Mouse (Mus musculus) CD4-positive helper T cell, adult 2 months (primary cell): ENCODE measurements around the gene Gabpb1.
"Not testable (repeated sequence)": the region's sequence is repeated elsewhere in the genome, so short reads cannot be mapped to it uniquely, and the experiment has no call there.

Experiments used
- DNase-seq: peaks from one replicate; pipeline ENCODE4 v3.0.0-alpha.2; 2012; ENCODE audit warnings: low read depth, missing footprints, low spot score

Gabpb1 gene

GRCm38 (mm10) chr2:126644768-126645167, 31.4 kb downstream of the Gabpb1 start:
- DNase-seq = no peak

DNA sequence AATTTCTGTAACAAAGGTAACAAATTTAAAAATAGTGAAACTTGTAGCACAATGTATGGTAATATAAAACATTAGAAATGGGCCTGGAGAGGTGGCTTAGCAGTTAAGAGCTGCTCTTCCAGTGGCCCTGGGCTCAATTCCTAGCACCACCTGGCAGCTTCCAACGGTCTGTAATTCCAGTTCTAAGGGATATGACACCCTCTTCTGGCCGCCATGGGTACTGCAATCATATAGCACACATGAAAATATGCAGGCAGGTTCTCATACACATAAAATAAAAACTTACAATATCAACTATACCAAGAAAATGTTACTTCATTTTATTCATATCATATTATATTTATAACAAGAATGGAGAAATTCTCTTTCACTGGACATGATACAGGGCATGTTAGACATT, 35.8 kb downstream of the Gabpb1 start:
- no peak for DNase-seq

DNA sequence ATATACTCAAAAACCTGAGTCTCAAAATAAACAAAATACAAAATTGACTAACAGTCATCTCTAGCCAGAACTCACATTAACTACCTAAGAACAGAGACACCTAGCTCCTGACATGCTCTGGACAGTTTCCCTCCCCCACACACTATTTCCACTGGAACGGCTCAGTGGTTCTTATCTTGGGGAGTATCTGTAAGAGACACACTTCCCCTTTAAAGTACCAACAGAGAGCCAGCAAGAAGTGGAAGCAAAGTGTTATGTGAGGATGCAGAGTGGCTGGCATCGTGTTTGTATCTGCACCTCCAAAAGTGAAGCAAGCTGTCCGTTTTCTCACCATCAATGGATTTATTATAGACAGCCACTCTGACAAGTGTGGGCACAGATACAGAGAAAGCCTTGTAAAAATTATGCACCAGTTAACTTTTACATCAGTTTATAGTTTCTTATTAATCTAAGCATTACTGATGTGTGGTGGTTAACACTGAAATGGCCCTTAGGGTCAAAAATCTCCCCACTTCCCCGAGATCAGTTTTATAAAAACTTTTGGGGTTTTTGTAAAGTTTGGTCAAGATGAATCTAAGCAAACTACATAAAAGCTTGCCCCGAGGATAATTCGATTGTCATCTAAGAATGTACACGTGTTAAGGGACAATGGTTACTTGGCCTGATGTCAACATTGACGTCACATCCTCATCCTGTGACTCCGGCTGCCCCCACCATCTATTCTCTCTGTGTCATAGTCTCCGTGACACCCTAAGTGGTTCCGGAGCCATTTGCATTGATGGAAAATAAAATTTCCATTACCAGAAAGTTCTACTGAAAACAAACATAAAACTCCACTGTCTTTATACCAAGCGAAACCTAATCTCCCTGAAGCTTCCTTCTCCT, 40.0 kb downstream of the Gabpb1 start:
- peak; percentile 91 for DNase-seq

DNA sequence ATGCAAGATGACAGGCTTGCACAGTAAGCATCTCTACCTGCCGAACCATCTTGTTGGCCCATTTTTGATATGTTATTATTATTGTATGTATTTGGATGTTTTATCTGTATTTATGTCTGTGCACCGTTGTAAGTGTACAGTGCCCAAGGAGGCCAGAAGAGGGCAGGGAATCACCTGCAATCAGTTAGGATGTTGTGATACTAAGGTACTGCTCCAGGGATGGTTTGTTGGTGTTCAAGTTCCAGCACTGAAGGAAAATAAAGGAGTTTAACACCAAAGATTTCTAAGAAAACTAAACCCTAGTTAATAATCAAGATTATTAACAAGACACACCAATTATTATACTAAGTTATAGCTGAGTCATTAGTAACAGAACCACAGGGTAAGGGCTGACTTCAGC, 43.0 kb downstream of the Gabpb1 start:
- no peak for DNase-seq

DNA sequence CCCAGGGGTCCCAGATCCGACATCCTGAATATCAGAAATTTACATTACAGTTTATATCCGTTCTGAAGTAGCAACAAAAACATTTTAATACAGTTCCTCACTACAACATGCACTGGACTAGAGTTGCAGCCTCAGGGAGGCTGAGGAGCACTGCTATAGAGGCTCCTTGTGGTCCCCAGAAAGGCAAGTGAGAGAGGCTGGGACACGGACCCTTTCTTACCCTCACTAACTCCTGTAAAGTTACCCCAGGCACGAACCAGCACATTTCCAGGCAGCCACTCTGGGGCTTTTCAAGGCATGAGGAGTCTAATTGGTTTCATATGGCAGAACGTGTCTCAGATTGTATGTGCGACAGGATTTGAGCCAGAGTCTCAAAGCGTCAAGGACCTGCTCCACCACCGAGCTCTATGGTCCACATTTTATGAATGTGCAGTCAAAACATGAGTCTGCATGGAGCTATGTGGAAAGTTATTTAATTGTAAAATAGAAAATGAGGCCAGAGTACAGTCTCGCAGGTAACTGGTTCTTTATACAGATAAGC, 47.6 kb downstream of the Gabpb1 start:
- no peak for DNase-seq

GRCm38 (mm10) chr2:126623138-126623537, 53.0 kb downstream of the Gabpb1 start:
- no peak for DNase-seq

DNA sequence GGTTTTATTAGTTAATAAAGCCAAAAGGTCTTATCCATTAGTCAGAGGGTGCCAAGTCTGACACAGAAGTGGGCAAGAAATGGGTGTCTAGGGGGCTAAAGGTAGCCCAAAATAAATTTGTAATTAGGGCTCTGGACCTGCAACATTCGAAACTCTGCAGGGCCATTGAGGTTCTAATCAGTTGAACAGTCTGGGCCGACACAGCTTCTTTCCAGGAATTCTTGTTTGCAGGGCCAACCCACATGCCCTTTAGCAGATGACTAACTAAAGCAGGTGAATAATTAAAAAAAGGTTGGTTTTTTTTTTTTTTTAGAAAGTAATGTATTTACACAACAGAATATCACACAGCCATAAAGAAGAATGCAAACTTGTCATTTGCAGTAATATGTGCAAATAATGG, 53.7 kb downstream of the Gabpb1 start:
- DNase-seq = no peak

GRCm38 (mm10) chr2:126619249-126619704, 56.9 kb downstream of the Gabpb1 start, which contains the start of gene Hdc:
Gene Hdc, minus strand, starts transcription at chr2:126619299.
- no peak for DNase-seq

- DNase-seq = no peak
Measured at GRCm38 (mm10) chr2:126618470-126619179, 57.5 kb downstream of the Gabpb1 start.

DNA sequence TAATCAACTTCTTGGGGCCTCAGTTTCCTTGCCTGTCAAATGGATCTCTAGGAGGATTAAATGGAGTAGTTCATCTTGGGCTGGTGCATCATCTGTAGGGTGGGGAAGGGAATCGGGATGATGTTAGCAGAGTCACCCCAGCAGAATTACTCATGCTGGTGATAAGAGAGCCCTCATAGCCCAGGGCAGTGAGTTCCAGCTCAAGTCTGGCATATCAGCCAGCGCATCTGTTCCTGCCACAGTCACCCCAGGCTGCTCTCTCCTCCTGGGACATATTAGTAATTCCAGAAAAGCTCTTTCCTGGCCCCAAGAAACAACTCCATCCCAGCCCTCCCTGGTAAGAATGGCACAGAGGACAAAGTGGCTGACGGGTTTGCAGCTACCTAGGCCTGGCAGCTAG, 60.8 kb downstream of the Gabpb1 start:
- DNase-seq = no peak

GRCm38 (mm10) chr2:126609600-126609999, 66.5 kb downstream of the Gabpb1 start:
- DNase-seq = not testable (repeated sequence)

DNA sequence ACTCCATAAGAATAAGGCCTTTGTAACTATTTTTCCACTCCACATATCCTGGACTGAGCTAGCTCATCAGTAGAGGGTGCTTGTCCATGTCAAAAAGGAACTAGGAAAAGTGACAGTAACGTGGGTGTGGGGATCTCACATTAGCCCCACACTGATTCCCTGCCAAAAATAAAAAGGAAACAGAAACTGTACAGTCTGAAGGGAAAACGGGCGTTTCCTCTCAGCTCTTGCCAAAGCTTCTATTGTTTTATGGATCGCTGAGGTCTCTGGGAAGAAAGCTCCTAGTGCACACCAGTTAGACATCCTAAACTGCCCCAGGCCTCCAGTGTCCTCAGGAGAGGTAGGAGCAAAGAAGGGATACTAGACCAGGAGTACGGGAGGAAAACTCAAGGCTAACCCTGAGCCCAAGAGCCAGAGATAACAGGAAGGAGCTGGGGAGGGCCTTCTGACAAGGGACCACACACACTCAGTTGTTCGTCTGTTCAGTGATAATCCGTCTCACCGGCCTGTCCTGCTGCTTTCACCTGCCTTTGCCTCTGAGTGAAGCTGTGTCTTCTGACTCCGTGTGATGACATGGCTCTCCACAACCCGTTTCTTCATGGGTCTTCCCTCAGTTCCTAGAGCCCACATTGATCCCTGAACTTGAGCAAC, 68.5 kb downstream of the Gabpb1 start:
- DNase-seq = no peak

DNA sequence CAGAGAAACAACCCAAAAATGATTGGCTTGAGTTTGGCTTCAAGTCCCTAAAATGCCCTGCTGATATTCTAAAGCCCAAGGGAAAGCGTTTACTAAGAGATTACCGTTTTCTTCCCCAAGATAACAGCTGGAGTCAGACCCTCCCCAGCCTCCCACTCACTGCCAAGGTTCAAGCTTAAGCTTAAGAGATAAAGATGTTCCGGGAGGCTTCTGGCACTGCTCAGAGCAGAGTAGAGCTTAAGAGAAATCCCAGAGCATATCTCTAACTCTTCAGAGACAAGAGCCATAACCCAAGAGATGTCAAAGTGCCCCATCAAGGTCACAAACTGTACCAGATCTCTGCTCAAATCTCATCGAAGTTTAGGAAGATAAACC, 69.5 kb downstream of the Gabpb1 start:
- DNase-seq = no peak

DNA sequence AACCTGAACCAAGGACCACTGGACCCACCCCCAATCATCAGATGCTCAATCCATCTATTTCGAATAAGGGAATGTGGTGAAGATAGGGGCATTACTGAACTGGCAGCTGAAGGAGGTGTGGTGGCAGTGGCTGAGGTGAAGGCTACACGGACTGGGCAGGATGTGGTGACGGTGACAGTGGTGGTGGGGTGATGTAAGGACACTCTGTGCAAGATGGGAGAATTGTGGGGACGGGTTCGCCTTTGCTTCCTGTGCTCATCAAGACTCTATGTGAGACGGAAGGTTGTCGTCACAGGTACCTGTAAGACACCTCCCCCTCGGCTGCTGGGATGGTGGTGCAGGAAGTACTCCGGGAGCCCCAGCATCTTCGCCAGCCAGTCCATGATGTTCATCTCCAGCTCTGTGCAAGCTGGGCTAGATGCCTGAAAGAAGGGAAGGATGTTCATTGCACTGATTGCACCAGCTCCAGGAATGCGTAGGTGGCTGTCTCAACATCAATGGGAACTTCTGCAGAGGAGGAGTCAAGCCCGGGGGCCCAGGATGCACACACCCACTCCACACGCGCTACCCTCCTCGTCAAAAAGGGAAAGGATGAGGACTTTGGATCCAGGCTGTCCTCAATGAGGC, 70.0 kb downstream of the Gabpb1 start:
- DNase-seq = peak; percentile 93

GRCm38 (mm10) chr2:126601918-126602600, 74.1 kb downstream of the Gabpb1 start:
- no peak for DNase-seq

- DNase-seq = no peak
Measured at GRCm38 (mm10) chr2:126600533-126600932, 75.6 kb downstream of the Gabpb1 start.

DNA sequence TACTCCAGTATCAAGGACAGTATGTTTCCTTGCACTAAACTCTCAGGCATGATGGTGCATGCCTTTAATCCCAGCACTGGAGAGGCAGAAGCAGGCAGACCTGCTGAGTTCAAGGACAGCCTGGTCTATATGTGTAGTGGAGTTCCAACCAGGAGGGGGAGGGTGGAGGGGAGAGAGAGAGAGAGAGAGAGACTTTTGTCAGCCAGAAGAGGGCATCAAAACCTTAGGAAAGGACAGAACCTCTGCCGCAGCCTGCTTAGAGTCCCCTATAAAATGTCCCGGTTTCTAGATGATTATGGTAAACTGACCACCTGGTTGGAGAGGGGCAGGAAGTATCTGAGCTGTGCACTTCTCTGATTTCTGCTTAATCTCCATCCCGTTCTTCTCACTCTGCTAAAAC, 77.1 kb downstream of the Gabpb1 start:
- peak; percentile 66 for DNase-seq

- DNase-seq = no peak
Measured at GRCm38 (mm10) chr2:126598359-126598758, 77.8 kb downstream of the Gabpb1 start.

DNA sequence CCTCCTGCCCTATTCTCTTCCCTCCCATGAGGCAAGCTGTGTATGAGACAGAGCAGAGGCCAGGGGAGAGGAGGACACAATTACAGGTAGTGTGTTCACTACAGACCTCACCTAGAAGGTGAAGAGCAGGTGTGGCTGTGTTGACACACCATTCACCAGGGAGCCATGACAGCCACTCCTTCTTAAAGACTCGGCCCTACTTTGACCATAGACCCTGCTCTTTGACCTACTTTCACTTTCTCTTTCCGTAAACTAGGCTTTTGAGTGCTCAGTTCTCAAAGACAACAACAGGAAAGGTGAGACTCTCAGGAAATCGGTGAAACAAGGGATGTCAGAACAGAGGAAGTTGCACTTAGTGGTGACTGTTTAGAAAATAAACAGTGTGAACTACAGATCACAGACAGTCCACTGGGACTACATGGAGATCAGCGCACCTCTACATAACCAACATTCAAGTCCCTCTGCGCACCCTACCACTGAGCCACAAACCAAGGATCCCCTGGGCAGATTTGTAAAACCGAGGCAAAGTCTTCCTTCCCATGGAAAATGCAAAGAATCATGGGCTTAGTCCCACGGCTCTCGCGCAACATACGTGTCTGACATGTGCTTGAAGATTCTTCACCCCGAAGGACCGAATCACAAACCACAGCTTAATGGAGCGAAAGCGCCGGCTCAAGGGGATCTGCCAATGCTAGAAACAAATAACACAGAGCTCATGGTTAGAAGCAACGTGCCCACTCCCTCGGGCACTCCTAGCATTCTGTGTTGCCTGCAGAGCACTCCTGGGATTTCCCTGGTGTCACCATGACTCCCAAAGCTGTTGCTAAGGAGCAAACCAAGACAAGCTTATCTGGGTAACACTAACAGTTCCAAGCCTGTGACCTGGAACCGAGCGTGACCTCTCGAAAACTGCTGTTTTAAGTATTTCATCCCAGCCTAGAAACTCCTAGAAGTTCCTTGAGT, 78.6 kb downstream of the Gabpb1 start:
- peak; percentile 84 for DNase-seq
